Mouse (Mus musculus) bone marrow macrophage, adult 2 months (primary cell): ENCODE data around the gene Pkp4.

Source experiments
- CTCF ChIP-seq: IDR thresholded peaks from 2 replicates; pipeline ENCODE4 v1.5.1; 2012; ENCODE audit warnings: low read depth, mild to moderate bottlenecking, low read length, moderate library complexity
- POLR2A ChIP-seq: IDR thresholded peaks from 2 replicates; pipeline ENCODE4 v1.6.1; 2012; ENCODE audit warnings: mild to moderate bottlenecking, low read depth, low read length, borderline replicate concordance

DNA sequence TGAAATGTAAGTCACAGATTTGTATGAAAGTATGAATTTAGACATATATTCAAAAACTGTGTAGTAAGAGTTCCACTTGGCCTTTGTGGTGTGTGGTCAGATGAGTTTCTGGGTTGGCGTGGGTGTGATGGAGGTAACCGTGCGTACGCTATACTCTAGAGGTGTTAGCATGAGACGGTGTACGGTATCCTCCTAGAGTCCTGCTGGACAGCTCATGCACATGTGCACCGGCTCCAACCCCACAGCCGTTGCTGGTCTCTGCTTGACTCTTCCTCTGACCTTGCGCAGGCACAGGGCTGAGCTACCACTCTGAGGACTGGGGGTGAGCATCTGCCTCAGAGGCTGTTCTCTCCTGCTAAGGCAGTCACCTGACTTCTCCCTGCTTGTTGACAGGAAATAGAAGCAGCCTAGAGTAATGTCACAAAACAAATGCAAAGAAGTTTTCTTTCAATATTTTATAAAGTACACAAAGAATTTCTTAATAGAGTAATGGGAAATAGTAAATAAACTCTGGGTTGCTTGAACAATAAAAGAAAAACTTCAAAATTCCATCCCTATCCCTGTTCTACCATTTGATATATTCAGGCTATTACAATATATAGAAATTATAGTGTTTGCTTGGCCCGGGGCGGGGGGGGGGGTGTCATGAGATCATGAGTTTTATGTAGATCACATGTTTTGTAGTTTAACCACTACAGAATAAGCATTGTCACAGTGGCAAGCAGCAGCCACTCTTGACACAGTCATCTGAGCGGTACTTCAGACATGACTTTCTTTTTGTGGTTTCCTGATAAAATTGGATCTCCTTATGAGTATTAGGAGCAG lies 83.8 kb downstream of the Pkp4 start:
- no peak for TF ChIP-seq CTCF
- TF ChIP-seq POLR2A: no peak
